Mouse (Mus musculus) spleen, postnatal 36 days (tissue): ENCODE measurements around the gene Glyat.

Experiments
- DNase-seq, 2 experiments: peaks; one replicate each; pipeline ENCODE4 v3.0.0; 2022; ENCODE audit warnings: low spot score in 2 of 2, mixed read lengths in 1 of 2

Gene Glyat

DNA sequence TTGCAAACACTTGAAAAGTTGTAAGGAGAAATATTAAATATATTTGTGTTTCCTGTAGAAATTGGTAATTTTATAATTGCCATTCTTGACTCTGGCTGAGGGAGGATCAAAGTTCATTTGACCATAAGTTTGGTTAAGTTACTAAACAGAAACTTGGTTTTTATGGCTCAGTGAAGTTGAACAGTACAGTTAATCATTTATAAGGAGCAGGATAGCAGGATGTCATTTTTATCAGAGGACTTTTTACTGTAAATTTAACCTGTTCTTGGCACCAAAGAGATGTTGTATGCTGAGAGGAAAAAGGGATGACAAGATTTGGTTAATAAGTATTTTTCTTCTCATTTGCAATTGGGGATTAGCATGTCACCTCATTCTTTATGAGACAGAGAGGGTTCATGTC, 51.5 kb downstream of the Glyat start:
- no peak for DNase-seq

DNA sequence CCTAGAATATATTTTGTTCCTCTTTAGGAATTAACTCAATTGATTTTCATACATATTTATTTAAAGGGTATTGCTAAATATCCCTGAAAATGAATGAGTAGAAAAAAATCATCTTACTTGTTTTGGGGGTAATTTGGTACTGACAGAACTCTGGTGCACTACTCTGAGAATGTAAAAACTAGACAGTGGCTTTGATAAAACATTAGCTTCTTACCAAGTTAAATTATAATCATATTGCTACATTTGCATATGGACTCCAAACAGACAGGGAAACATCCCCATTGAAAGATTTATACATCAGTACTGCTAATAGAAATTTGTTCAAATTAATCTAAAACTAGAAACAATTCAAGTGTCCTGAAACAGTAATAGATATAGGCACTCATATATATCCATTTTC, 52.1 kb downstream of the Glyat start:
- DNase-seq, result no peak

DNA sequence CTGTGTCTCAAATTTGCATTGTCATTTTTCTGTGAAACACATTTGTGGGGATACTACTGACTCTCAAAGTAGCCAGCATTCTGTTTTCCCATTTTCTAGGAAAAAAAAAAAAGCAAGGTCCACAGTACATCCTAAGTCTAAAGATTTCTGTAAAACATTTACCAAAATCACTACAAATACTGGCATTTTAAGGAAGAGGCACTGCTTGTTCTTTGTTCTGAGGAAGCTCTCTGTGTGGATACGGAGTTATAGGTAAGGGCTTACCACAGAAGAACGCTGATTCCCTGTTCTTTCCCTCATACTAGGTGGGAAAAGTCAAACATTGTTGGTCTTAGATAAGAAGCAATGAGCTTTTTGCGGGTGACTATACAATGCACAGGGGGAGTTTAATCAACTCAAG, 62.5 kb downstream of the Glyat start, which contains the start of gene Keg1:
Gene Keg1, plus strand, starts transcription at position 197 of the 400 bp plus-strand sequence.
- DNase-seq, result no peak

DNA sequence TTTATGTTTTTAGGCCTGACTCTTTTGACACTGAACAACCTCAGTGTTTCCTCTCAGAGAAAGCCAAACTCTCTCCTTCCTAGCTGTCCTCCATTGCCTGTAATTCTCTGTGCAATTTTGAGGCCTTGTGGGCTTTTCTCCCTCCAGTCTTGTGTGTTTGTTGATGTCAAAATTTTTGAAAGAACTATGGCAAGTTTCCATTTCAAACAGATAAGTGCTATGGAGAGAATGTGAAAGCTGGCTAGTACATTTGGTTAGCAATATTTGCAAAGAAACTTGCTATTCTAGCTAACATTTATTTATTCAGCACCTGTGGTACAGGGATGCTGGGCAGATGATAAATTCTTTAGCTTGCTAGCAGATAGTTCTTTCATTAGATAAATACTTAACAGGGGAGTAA, 63.1 kb downstream of the Glyat start:
- DNase-seq, result no peak
